Mouse (Mus musculus) embryo, embryonic 10 days (tissue): ENCODE results near the gene Gm28308.

ENCODE experiments used
- DNase-seq: peaks from one replicate; pipeline ENCODE4 v3.0.0-alpha.2; 2015; ENCODE audit warnings: low spot score

The Gm28308 gene

GRCm38 (mm10) chr6:52213119-52213986 lies at the start of gene Gm28308, which contains the start of gene Hoxa3:
Gene Gm28308, minus strand, starts transcription at chr6:52213339.
Gene Hoxa3, minus strand, starts transcription at chr6:52213336.
- no peak for DNase-seq

- DNase-seq = peak; percentile 61
Measured at GRCm38 (mm10) chr6:52262463-52263320, 49.6 kb upstream of the Gm28308 start.

GRCm38 (mm10) chr6:52261751-52262462 lies 48.8 kb upstream of the Gm28308 start:
- DNase-seq = no peak

GRCm38 (mm10) chr6:52260654-52261575 lies 47.8 kb upstream of the Gm28308 start, which contains the start of gene Hoxa13:
Gene Hoxa13, minus strand, starts transcription at chr6:52260880.
- DNase-seq = peak; percentile 51

- peak; percentile 41 for DNase-seq
Measured at GRCm38 (mm10) chr6:52259811-52260261, 46.7 kb upstream of the Gm28308 start.

GRCm38 (mm10) chr6:52259081-52259790 lies 46.1 kb upstream of the Gm28308 start:
- DNase-seq = no peak

GRCm38 (mm10) chr6:52256956-52257355 lies 43.8 kb upstream of the Gm28308 start:
- DNase-seq = peak; percentile 96

GRCm38 (mm10) chr6:52253511-52254500 lies 40.7 kb upstream of the Gm28308 start:
- no peak for DNase-seq

GRCm38 (mm10) chr6:52252775-52253376 lies 39.7 kb upstream of the Gm28308 start:
- DNase-seq = no peak

GRCm38 (mm10) chr6:52252016-52252774 lies 39.1 kb upstream of the Gm28308 start:
- DNase-seq = peak; percentile 58

GRCm38 (mm10) chr6:52251177-52251879 lies 38.2 kb upstream of the Gm28308 start:
- no peak for DNase-seq

- DNase-seq = no peak
Measured at GRCm38 (mm10) chr6:52249826-52250225, 36.7 kb upstream of the Gm28308 start.

GRCm38 (mm10) chr6:52249415-52249738 lies 36.2 kb upstream of the Gm28308 start:
- no peak for DNase-seq

GRCm38 (mm10) chr6:52248638-52249414 lies 35.7 kb upstream of the Gm28308 start:
- no peak for DNase-seq

GRCm38 (mm10) chr6:52247766-52248637 lies 34.9 kb upstream of the Gm28308 start:
- DNase-seq = no peak
